Mouse (Mus musculus): ENCODE data around the gene Spaca9. TPM values are rescaled to one million over a fixed set of nuclear protein-coding genes. Genes with fewer than 3 reads are reported as not detected.

Gene Spaca9
- not detected for polyA plus RNA-seq (2017; shearing (Covaris generic))

GRCm38 (mm10) chr2:28699361-28700335 lies at the start of gene Spaca9, which contains the start of gene Ak8:
TSS of gene Spaca9 (minus strand) at chr2:28699727.
TSS of gene Ak8 (plus strand) at chr2:28700164.

Other genes with a start within 250 kb of the Spaca9 start
- not detected for gene 1700007K13Rik, start 233.4 kb downstream of the Spaca9 start, polyA plus RNA-seq (2017; shearing (Covaris generic))
- 12.6 TPM for gene Mrps2, start 231.7 kb downstream of the Spaca9 start, polyA plus RNA-seq (2017; shearing (Covaris generic))
- not detected for gene Gbgt1, start 202.8 kb downstream of the Spaca9 start, polyA plus RNA-seq (2017; shearing (Covaris generic))
- not detected for gene Gm10134, start 193.6 kb downstream of the Spaca9 start, polyA plus RNA-seq (2017; shearing (Covaris generic))
- 14.4 TPM for gene Ralgds, start 186.6 kb downstream of the Spaca9 start, polyA plus RNA-seq (2017; shearing (Covaris generic))
- not detected for gene Cel, start 136.3 kb downstream of the Spaca9 start, polyA plus RNA-seq (2017; shearing (Covaris generic))
- gene Gtf3c5, start 116.0 kb downstream of the Spaca9 start, polyA plus RNA-seq (2017; shearing (Covaris generic)), result 11.6 TPM
- gene Gfi1b, start 77.7 kb downstream of the Spaca9 start, polyA plus RNA-seq (2017; shearing (Covaris generic)), result not detected
- 54.9 TPM for gene Tsc1, start 58.5 kb downstream of the Spaca9 start, polyA plus RNA-seq (2017; shearing (Covaris generic))
- not detected for gene Ak8, start 437 bp upstream of the Spaca9 start, polyA plus RNA-seq (2017; shearing (Covaris generic))
- 9.8 TPM for gene Gtf3c4, start 140.6 kb upstream of the Spaca9 start, polyA plus RNA-seq (2017; shearing (Covaris generic))
- gene Ddx31, start 140.7 kb upstream of the Spaca9 start, polyA plus RNA-seq (2017; shearing (Covaris generic)), result 22.7 TPM
- not detected for gene Barhl1, start 216.9 kb upstream of the Spaca9 start, polyA plus RNA-seq (2017; shearing (Covaris generic))